Mouse (Mus musculus) midbrain, postnatal 0 days (tissue): ENCODE data around the gene Slc26a11. TPM values are rescaled to one million over a fixed set of nuclear protein-coding genes. Genes with fewer than 3 reads are reported as not detected.

ENCODE experiments used
- ATAC-seq: fragments of 200-750 bp; cut with Nextera tagmentation; 2 replicates; pipeline ENCODE4 v1.8.0; 2017; ENCODE audit warnings: moderate number of reproducible peaks, mild to moderate bottlenecking, moderate TSS enrichment, moderate library complexity; ENCODE audit not compliant: low FRiP score
- DNase-seq: peaks from one replicate; pipeline ENCODE4 v3.0.0-alpha.2; 2015; ENCODE audit warnings: low spot score
- H3K27ac ChIP-seq: fragments of 300-500 bp; sonication (generic); 2 replicates; pipeline ENCODE4 v1.5.1; 2014; ENCODE audit warnings: low read depth, mild to moderate bottlenecking, low read length, mixed read lengths
- H3K27me3 ChIP-seq: fragments of 300-500 bp; sonication (generic); 2 replicates; pipeline ENCODE4 v1.6.1; 2014; ENCODE audit warnings: low read length, control low read depth, mixed read lengths; ENCODE audit not compliant: insufficient read depth
- H3K36me3 ChIP-seq: fragments of 300-500 bp; sonication (generic); 2 replicates; pipeline ENCODE4 v1.6.1; 2014; ENCODE audit warnings: low read length, control low read depth, mixed read lengths; ENCODE audit not compliant: insufficient read depth
- H3K4me1 ChIP-seq: fragments of 300-500 bp; sonication (generic); 2 replicates; pipeline ENCODE4 v1.6.1; 2014; ENCODE audit warnings: mild to moderate bottlenecking, control low read depth, antibody characterized with exemption, low read length, mixed read lengths; ENCODE audit not compliant: insufficient read depth
- H3K4me2 ChIP-seq: fragments of 300-500 bp; sonication (generic); 2 replicates; pipeline ENCODE4 v1.6.1; 2014; ENCODE audit warnings: low read depth, mild to moderate bottlenecking, low read length, mixed read lengths; ENCODE audit not compliant: poor library complexity, severe bottlenecking
- H3K4me3 ChIP-seq: fragments of 300-500 bp; sonication (generic); 2 replicates; pipeline ENCODE4 v1.5.1; 2014; ENCODE audit warnings: low read depth, mild to moderate bottlenecking, low read length, moderate library complexity
- H3K9ac ChIP-seq: fragments of 300-500 bp; sonication (generic); replicated peaks from 2 replicates; pipeline ENCODE4 v1.6.1; 2014; ENCODE audit warnings: mild to moderate bottlenecking, low read length, moderate library complexity, mixed read lengths; ENCODE audit not compliant: poor library complexity, severe bottlenecking
- H3K9me3 ChIP-seq: fragments of 300-500 bp; sonication (generic); 2 replicates; pipeline ENCODE4 v1.6.1; 2016; ENCODE audit warnings: low read length, control low read depth
- CTCF ChIP-seq: IDR thresholded peaks from 2 replicates; pipeline ENCODE4 v1.5.1; 2016; ENCODE audit warnings: antibody characterized with exemption, mild to moderate bottlenecking
- WGBS: fragments of 180-500 bp; shearing (Covaris S2); extraction: QIAGEN DNeasy Blood & Tissue Kit; methylation state at CpG from one replicate; pipeline ENCODE4 v1.1.7; 2014; 5-methylcytosine and 5-hydroxymethylcytosine counted together
- polyA plus RNA-seq: library from polyadenylated mRNA; unstranded; fragments of >200 nt; fragmentation: Nextera tagmentation; extraction: Ambion mirVana; gene quantifications from 2 replicates; pipeline ENCODE4 v1.2.1, GENCODE M21; 2015
- total RNA-seq: library from RNA; depleted of rRNA; stranded (reverse); fragments of >200 nt; gene quantifications from 2 replicates; pipeline ENCODE4 v1.2.3, GENCODE M21; 2014; rRNA removed

Gene Slc26a11
- total RNA-seq (8.3 and 9.0 TPM in 2 replicates), polyA plus RNA-seq (7.0 and 7.6 TPM in 2 replicates)

DNA sequence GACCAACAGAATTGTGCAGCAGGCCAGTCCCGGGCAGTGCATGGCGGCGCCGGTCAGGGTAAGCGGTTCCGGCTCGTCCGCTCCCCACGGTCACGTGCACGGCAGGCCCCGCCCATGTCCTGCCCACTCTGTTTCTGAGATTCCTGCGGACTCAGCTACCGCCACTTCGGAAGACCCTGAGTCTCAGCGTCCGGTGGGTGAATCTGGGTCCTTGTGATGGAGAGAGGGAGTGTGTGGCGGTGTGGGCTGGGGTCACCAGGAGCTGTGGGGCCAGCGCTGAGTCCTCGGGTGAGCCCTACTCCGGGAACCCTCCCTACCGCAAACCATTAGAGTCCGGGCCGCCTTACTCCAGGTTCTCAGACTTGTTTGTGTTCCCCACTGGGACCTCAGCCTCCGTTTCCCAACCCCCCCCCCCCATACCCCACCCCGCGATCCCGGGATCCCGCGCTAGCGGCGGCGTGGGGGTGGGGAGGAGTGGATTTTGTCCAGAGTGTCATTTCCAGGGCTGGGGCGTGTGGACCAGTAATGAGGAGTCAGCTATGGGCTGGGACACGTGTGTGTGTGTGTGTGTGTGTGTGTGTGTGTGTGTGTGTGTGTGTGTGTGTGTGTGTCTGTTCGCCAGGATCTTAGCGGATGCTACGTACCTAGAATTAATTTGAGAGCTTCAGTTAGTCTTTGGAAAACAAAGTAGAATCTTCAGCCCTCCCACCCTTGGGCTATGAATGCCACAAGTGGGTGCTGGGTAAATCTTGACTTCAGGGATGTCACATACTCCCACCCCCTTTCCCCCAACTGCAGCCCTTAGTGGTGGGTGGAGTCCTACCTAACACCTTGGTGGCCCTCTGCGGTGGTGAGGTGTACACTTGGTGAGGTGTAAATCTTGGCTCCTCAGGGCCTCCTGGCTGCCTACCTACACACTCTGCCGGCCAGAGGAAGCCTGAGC, at the start of gene Slc26a11, which contains the start of gene Sgsh:
Slc26a11 (plus strand) TSS at position 115 of the 943 bp plus-strand sequence.
Sgsh (minus strand) TSS at position 94 of the 943 bp plus-strand sequence.
- H3K27me3 ChIP-seq: no peaks in the 10 kb centered on the region
- no peak within 1 kb of the TSS for H3K27ac ChIP-seq
- DNase-seq (peak; percentile 71), ATAC-seq (peak; percentile 88)
- H3K36me3 ChIP-seq: peaks cover 1% of the 10 kb centered on the region; the same call in 1 of the 2 replicates
- WGBS: 2% methylated on average over 37 of the region's 40 CpGs
- no peaks in the 10 kb centered on the region for H3K4me1 ChIP-seq
- H3K9ac ChIP-seq: peak within 1 kb of the TSS; percentile 50
- no peaks in the 10 kb centered on the region for H3K9me3 ChIP-seq
- no peak for TF ChIP-seq CTCF
- peak within 1 kb of the TSS; percentile 61 for H3K4me3 ChIP-seq
- H3K4me2 ChIP-seq: peak within 1 kb of the TSS; percentile 98

GRCm38 (mm10) chr11:119306762-119307657, 48.3 kb upstream of the Slc26a11 start:
- H3K4me3 ChIP-seq: no peak overlapping the region
- DNase-seq (no peak), ATAC-seq (no peak)
- no peaks in the 10 kb centered on the region for H3K9me3 ChIP-seq
- H3K36me3 ChIP-seq: no peaks in the 10 kb centered on the region
- H3K27me3 ChIP-seq: no peaks in the 10 kb centered on the region; the same call in 1 of the 2 replicates
- H3K27ac ChIP-seq: no peak overlapping the region
- no peaks in the 10 kb centered on the region for H3K4me1 ChIP-seq
- no peak overlapping the region for H3K4me2 ChIP-seq
- no peak overlapping the region for H3K9ac ChIP-seq
- 0 out of 2 replicates have a peak, but pooled peaks have one; percentile 5 for TF ChIP-seq CTCF
- WGBS: 65% methylated on average over 13 of the region's 13 CpGs

DNA sequence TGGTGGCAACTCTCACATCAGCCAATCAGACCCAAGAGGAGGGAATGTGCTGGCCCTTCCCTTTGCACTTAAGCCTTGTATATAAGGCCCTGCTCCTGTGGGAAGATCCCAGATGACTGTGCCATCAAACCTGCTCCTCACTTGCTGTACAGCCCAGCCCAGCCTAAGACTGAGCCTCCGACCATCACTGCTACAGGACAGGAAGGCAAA, 47.8 kb upstream of the Slc26a11 start, which contains the start of gene Card14:
Card14 (plus strand) TSS at position 111 of the 210 bp plus-strand sequence.
- Histone ChIP-seq H3K9me3 (no peaks in the 10 kb centered on the region), H3K4me3 (no peak within 1 kb of the TSS), H3K4me1 (no peaks in the 10 kb centered on the region), H3K27me3 (no peaks in the 10 kb centered on the region; the same call in 1 of the 2 replicates), H3K36me3 (no peaks in the 10 kb centered on the region), H3K4me2 (no peak within 1 kb of the TSS), H3K9ac (no peak within 1 kb of the TSS), H3K27ac (no peak within 1 kb of the TSS)
- 36% methylated on average over 1 of the region's 1 CpGs for WGBS
- DNase-seq (no peak), ATAC-seq (no peak)
- no peak for TF ChIP-seq CTCF

DNA sequence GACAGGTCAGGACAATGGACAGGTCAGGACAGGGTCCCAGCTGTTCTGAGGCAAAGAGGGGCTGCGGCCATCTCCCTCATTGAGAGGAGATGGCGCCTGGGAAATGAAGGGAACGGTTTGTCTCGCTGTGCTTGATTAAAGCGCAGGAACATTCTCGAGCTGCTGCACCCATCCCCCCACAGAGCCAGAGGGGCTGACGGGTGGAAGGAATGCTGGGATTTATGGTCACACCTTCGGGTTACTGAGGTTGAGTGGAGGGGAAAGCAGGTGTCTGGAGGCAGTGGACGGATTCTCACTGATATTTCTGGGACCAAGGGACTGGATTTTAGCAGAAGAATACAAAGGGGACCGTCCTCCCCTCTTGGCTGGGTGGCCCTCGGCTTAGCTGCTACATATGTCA, 47.4 kb upstream of the Slc26a11 start:
- Histone ChIP-seq H3K27ac (no peak overlapping the region), H3K36me3 (no peaks in the 10 kb centered on the region), H3K9ac (no peak overlapping the region), H3K27me3 (no peaks in the 10 kb centered on the region; the same call in 1 of the 2 replicates), H3K4me2 (no peak overlapping the region), H3K4me1 (no peaks in the 10 kb centered on the region), H3K9me3 (no peaks in the 10 kb centered on the region), H3K4me3 (no peak overlapping the region)
- TF ChIP-seq CTCF: no peak
- DNase-seq (no peak), ATAC-seq (no peak)
- 32% methylated on average over 11 of the region's 11 CpGs for whole genome bisulfite sequencing

DNA sequence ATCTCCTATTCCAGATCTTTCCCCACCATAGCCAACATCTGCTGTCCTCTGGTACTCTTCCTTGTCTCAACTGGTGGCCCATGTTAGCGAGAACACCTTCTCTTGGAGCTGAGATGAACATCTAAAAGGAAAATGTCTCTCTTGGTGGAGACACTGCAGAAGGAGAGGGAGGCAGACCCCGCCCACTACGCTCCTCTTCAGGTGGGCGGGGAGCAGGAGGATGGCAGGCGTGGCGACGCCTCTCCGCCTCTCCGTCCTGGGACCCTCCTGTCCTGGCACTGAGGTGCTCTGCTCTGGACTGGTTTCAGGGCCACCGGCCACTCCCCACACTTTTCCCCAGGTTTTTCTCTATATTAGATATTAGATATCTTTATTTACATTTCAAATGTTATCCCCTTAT, 44.7 kb upstream of the Slc26a11 start:
- no peak for TF ChIP-seq CTCF
- H3K27ac ChIP-seq: no peak overlapping the region
- H3K9ac ChIP-seq: no peak overlapping the region
- no peak overlapping the region for H3K4me2 ChIP-seq
- H3K4me3 ChIP-seq: no peak overlapping the region
- ATAC-seq (no peak), DNase-seq (no peak)
- 18% methylated on average over 8 of the region's 10 CpGs for WGBS
- H3K9me3 ChIP-seq: no peaks in the 10 kb centered on the region
- no peaks in the 10 kb centered on the region for H3K36me3 ChIP-seq
- no peaks in the 10 kb centered on the region for H3K4me1 ChIP-seq
- H3K27me3 ChIP-seq: no peaks in the 10 kb centered on the region; the same call in 1 of the 2 replicates
